Mouse (Mus musculus): Measurements from ENCODE around the gene Dlg2. TPM values are rescaled to one million over a fixed set of nuclear protein-coding genes. Genes with fewer than 3 reads are reported as not detected.
"Not testable (repeated sequence)": the region's sequence is repeated elsewhere in the genome, so short reads cannot be mapped to it uniquely, and the experiment has no call there.

Gene Dlg2
- polyA plus RNA-seq, 1 experiment: 4.1 TPM

GRCm38 (mm10) chr7:90748636-90749035 is 272.2 kb downstream of the Dlg2 start:
- no peaks in the 10 kb centered on the region for H3K27me3 ChIP-seq (replicated peaks)
- no peak overlapping the region for H3K4me3 ChIP-seq (replicated peaks)
- H3K36me3 ChIP-seq (replicated peaks; ENCODE audit: low read length): no peaks in the 10 kb centered on the region
- no peaks in the 10 kb centered on the region for H3K4me1 ChIP-seq
- no peaks in the 10 kb centered on the region for H3K9me3 ChIP-seq
- TF ChIP-seq FLI1 (IDR thresholded peaks at IDR 0.05; ENCODE audit: low read length) (no peak), GATA1 (IDR thresholded peaks at IDR 0.05; ENCODE audit: borderline replicate concordance, low read length) (no peak)

- H3K27me3 ChIP-seq (replicated peaks): no peaks in the 10 kb centered on the region
Measured at GRCm38 (mm10) chr7:90787945-90788344, 311.5 kb downstream of the Dlg2 start.

DNA sequence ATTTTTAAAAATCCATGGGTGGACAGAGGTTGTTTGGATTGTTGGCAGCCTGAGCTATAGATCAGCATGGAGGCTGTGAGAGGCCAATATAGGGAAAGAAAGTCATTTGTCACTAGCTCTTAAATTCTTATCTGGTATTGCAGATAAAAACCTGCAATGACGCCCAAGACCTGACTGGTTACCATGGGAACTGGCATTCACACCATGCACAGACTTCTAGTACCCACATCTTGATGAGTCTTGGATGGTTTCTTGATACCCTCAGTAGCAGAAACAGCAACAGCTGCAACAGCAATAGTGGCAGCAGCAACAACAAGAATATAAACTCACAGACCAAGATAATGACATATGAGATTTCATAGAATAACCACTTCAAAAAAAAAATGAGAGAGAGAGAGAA is 315.1 kb downstream of the Dlg2 start:
- no peaks in the 10 kb centered on the region for H3K4me1 ChIP-seq
- peaks cover 4% of the 10 kb centered on the region; the same call in 1 of the 2 replicates for H3K9me3 ChIP-seq
- TF ChIP-seq FLI1 (IDR thresholded peaks at IDR 0.05; ENCODE audit: low read length): no peak
- no peak for TF ChIP-seq GATA1 (IDR thresholded peaks at IDR 0.05; ENCODE audit: borderline replicate concordance, low read length)
- no peak overlapping the region for H3K4me3 ChIP-seq (replicated peaks)
- no peaks in the 10 kb centered on the region for H3K27me3 ChIP-seq (replicated peaks)
- no peaks in the 10 kb centered on the region for H3K36me3 ChIP-seq (replicated peaks; ENCODE audit: low read length)

More at GRCm38 (mm10) chr7:90787945-90788344, 311.5 kb downstream of the Dlg2 start:
- Histone ChIP-seq H3K4me1 (no peaks in the 10 kb centered on the region), H3K36me3 (replicated peaks; ENCODE audit: low read length) (no peaks in the 10 kb centered on the region), H3K4me3 (replicated peaks) (no peak overlapping the region), H3K9me3 (peaks cover 4% of the 10 kb centered on the region; the same call in 1 of the 2 replicates)
- TF ChIP-seq FLI1 (IDR thresholded peaks at IDR 0.05; ENCODE audit: low read length): no peak
- TF ChIP-seq GATA1 (IDR thresholded peaks at IDR 0.05; ENCODE audit: borderline replicate concordance, low read length): no peak

GRCm38 (mm10) chr7:90825640-90826039 is 349.2 kb downstream of the Dlg2 start:
- H3K36me3 ChIP-seq (replicated peaks; ENCODE audit: low read length): no peaks in the 10 kb centered on the region
- H3K9me3 ChIP-seq: no peaks in the 10 kb centered on the region
- H3K27me3 ChIP-seq (replicated peaks): no peaks in the 10 kb centered on the region
- no peak overlapping the region for H3K4me3 ChIP-seq (replicated peaks)
- H3K4me1 ChIP-seq: no peaks in the 10 kb centered on the region
- TF ChIP-seq FLI1 (IDR thresholded peaks at IDR 0.05; ENCODE audit: low read length) (no peak), GATA1 (IDR thresholded peaks at IDR 0.05; ENCODE audit: borderline replicate concordance, low read length) (no peak)

DNA sequence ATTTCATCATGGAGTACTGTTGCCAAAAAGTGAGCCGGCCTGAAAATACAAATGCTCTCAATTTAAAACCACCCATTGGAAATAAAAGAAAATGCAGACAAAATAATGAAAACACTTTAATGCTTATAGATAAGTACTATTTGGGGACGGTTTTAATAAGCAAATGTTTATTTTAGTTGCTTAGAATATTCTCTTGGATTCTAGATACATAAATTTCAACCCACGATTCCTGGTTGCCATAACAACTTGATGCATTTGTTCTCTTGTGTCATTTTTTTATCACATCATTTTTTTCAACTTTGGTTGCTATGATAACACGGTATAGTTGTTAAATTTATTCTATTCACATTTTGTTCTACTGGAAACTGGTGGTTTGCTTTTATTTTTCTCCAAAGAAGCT is 364.8 kb downstream of the Dlg2 start:
- no peak for TF ChIP-seq FLI1 (IDR thresholded peaks at IDR 0.05; ENCODE audit: low read length)
- no peak for TF ChIP-seq GATA1 (IDR thresholded peaks at IDR 0.05; ENCODE audit: borderline replicate concordance, low read length)
- H3K27me3 ChIP-seq (replicated peaks): no peaks in the 10 kb centered on the region
- no peaks in the 10 kb centered on the region for H3K36me3 ChIP-seq (replicated peaks; ENCODE audit: low read length)
- no peaks in the 10 kb centered on the region for H3K9me3 ChIP-seq
- no peak overlapping the region for H3K4me3 ChIP-seq (replicated peaks)
- no peaks in the 10 kb centered on the region for H3K4me1 ChIP-seq

DNA sequence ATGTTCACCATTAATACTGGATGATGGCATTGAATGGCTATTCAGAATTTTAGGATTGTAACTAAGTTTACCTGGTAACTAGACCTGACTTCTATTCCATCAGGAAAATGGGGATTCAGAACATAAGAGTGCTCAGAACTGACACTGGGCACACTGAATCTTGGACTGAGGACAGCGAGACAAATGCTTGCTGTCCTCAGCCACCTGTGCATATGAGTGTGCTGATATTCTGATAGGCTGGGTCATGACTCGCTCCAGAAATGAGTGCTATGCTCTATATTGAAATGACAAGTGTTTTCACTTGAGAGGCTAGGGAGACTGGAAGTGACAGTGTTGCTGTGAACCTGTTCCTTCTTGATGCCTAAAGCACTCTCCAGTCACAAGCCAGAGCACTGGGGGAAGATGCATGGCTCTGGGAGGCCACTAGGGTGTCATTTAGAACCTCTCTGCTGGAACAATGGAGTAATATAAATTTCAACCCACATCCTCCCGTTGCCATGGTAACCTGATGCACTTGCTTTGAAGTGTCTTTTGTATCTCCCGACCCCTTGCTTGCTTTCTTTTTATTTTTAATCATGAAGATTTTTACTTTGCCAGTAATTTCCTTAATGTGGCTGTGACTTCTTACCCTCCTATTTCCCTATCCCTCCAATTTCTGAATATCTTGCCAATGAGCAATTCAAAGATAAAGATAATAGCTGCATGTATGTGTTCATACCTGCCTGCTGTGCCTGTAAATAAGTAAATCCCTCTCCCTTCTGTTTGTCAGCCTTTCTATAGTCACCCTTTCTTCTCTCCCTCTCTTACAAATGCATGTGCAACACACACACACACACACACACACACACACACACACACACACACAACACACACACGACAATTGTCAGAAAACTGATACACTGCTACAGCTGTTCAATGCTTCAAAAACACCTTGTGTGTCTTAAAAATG is 367.1 kb downstream of the Dlg2 start:
- Histone ChIP-seq H3K4me1 (no peaks in the 10 kb centered on the region), H3K4me3 (replicated peaks) (no peak overlapping the region), H3K36me3 (replicated peaks; ENCODE audit: low read length) (no peaks in the 10 kb centered on the region), H3K27me3 (replicated peaks) (no peaks in the 10 kb centered on the region), H3K9me3 (peaks cover 3% of the 10 kb centered on the region; the same call in 1 of the 2 replicates)
- TF ChIP-seq GATA1 (IDR thresholded peaks at IDR 0.05; ENCODE audit: borderline replicate concordance, low read length) (no peak), FLI1 (IDR thresholded peaks at IDR 0.05; ENCODE audit: low read length) (no peak)

DNA sequence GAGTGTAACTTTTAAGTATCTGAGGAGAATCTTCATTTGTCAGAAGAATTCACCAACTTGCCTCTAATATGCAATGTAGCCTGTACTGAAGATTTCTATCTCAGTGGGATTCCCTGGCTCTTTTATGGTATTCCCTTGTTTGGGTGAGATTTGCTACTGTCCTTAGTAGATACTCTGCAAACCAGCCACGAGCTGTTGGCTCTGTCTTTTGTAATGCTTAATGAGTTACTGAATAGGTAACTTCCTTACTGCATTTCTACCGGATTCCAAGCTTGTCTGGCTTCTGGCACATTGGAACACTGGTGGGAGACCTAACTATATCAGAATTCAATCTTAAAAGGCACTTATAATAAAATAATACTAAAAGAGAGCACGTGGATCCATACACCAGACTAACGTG is 400.3 kb downstream of the Dlg2 start:
- H3K9me3 ChIP-seq; H3K4me1 ChIP-seq; H3K27me3 ChIP-seq (replicated peaks); H3K4me3 ChIP-seq (replicated peaks); H3K36me3 ChIP-seq (replicated peaks; ENCODE audit: low read length): not testable (repeated sequence)

- H3K4me1 ChIP-seq: no peaks in the 10 kb centered on the region
- H3K4me3 ChIP-seq (replicated peaks): no peak overlapping the region
- H3K36me3 ChIP-seq (replicated peaks; ENCODE audit: low read length): no peaks in the 10 kb centered on the region
- no peaks in the 10 kb centered on the region for H3K9me3 ChIP-seq
- H3K27me3 ChIP-seq (replicated peaks): peaks cover 9% of the 10 kb centered on the region
- TF ChIP-seq FLI1 (IDR thresholded peaks at IDR 0.05; ENCODE audit: low read length) (no peak), GATA1 (IDR thresholded peaks at IDR 0.05; ENCODE audit: borderline replicate concordance, low read length) (no peak)
Measured at GRCm38 (mm10) chr7:90882740-90883139, 406.3 kb downstream of the Dlg2 start.

DNA sequence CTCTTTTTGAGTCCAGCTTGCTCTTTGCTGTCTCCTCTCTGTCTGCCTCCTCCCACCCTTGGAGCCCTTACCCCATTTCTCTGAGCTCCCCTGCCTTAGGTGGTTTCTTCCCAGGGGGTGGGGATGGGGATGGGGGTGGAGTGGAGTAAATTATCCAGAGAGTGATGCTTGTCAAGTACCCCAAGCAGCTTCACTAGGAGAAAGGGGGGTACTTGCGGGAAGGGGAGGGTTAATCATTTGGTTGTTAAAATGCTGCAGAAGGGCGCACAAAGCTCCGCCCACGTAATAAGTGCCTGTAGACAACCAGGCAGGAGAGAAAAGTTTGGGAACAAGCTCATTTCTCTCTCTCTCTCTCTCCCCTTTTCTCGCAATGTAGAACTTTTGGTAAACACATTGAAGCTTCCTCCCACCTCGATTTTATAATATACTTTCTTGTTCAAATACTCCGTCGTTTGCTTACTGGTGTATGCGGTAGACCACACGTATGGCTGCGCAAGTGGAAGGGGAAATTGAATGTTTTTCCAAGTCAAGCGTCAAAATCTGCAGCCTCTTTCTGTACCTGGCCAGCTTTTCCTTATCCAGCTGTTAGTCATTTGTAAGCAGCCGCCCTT is 410.0 kb downstream of the Dlg2 start:
- H3K36me3 ChIP-seq (replicated peaks; ENCODE audit: low read length): no peaks in the 10 kb centered on the region
- TF ChIP-seq FLI1 (IDR thresholded peaks at IDR 0.05; ENCODE audit: low read length) (no peak), GATA1 (IDR thresholded peaks at IDR 0.05; ENCODE audit: borderline replicate concordance, low read length) (no peak)
- H3K9me3 ChIP-seq: no peaks in the 10 kb centered on the region
- no peak overlapping the region for H3K4me3 ChIP-seq (replicated peaks)
- no peaks in the 10 kb centered on the region for H3K4me1 ChIP-seq
- H3K27me3 ChIP-seq (replicated peaks): peaks cover 9% of the 10 kb centered on the region
